18 mouse cellular contexts compared by ENCODE assay signal in the genomic region with DNA sequence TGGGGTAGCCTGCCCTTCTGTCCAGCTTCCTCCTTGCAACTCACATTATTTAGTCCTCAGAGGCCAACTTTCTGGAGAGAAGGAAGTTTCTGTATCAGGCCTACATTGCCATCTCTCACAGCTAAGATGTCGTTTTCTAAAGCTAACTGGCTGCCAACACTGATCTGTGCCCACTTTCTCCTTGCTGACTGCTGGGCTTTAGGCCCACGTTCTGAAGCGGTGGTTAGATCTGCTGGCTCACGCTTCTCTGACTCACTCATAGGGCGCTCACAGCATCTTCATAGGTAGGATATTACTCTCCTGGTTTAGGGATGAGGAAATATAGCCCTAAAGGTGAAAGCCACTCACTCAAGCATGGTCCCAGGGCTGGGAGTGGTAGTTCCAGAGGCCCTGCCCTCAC. TPM values are rescaled to one million over a fixed set of nuclear protein-coding genes. Genes with fewer than 3 reads are reported as not detected.
DNase-seq lines count a peak whose midpoint lies in the region; ATAC-seq and TF ChIP-seq lines count a peak whose summit lies in the region.
"Had no signal": no experiment of that assay in that cellular context is flagged by ENCODE, and none has a peak within 500 bp of the region (broad histone marks: within the 10 kb centered on the region; RNA-seq: fewer than 3 reads in every experiment).

No protein-coding gene starts in this region.

- TF ChIP-seq CTCF in lung, postnatal 0 days (IDR thresholded peaks at IDR 0.05) = no peak
- no peak for TF ChIP-seq CTCF in cortical plate, adult 2 months (IDR thresholded peaks at IDR 0.05; ENCODE audit: extremely low read depth, insufficient read depth, low read length)
- no peak for TF ChIP-seq CTCF in liver, postnatal 0 days (IDR thresholded peaks at IDR 0.05; ENCODE audit: low read depth)

- no peak overlapping the region for H3K9ac ChIP-seq in intestine, embryonic 16.5 days (ENCODE audit: low read depth, low read length)
- H3K9ac ChIP-seq in intestine, embryonic 15.5 days = no peak overlapping the region
- H3K9ac ChIP-seq in lung, postnatal 0 days (replicated peaks; ENCODE audit: low read depth) = no peak overlapping the region
- H3K9ac ChIP-seq in liver, postnatal 0 days (replicated peaks) = no peak overlapping the region
- H3K9ac ChIP-seq: midbrain, embryonic 15.5 days; neural tube, embryonic 12.5 days had no signal

- peak overlapping the region; percentile 36; the same call in 1 of the 2 replicates for H3K27ac ChIP-seq in intestine, embryonic 16.5 days (ENCODE audit: low read length)
- no peak overlapping the region for H3K27ac ChIP-seq in intestine, embryonic 15.5 days
- H3K27ac ChIP-seq in lung, postnatal 0 days (ENCODE audit: low read length) = peak overlapping the region; percentile 71
- 0 out of 2 replicates have a peak overlapping the region, but pooled peaks have one; percentile 24 for H3K27ac ChIP-seq in cortical plate, adult 2 months (ENCODE audit: insufficient read depth, low read length)
- H3K27ac ChIP-seq in liver, postnatal 0 days (ENCODE audit: low read depth) = no peak overlapping the region
- H3K27ac ChIP-seq: macrophage; midbrain, embryonic 15.5 days; neural tube, embryonic 12.5 days had no signal

- no peak for TF ChIP-seq POLR2A in cortical plate, adult 2 months (IDR thresholded peaks at IDR 0.05; ENCODE audit: extremely low read depth, insufficient read depth, low read length)

- WGBS in intestine, embryonic 16.5 days = 79% methylated on average over 5 of the region's 5 CpGs
- 80% methylated on average over 5 of the region's 5 CpGs for WGBS in intestine, embryonic 15.5 days
- whole genome bisulfite sequencing in lung, postnatal 0 days = 54% methylated on average over 5 of the region's 5 CpGs
- 74% methylated on average over 5 of the region's 5 CpGs for WGBS in liver, postnatal 0 days (ENCODE audit: insufficient replicate concordance)

- peaks cover 24% of the 10 kb centered on the region for H3K4me1 ChIP-seq in intestine, embryonic 16.5 days (ENCODE audit: control insufficient read depth, insufficient read depth, low read length)
- peaks cover 12% of the 10 kb centered on the region; the same call in 1 of the 2 replicates for H3K4me1 ChIP-seq in intestine, embryonic 15.5 days (replicated peaks)
- peaks cover 25% of the 10 kb centered on the region for H3K4me1 ChIP-seq in lung, postnatal 0 days (ENCODE audit: insufficient read depth, low read depth, low read length)
- H3K4me1 ChIP-seq in cortical plate, adult 2 months (ENCODE audit: control insufficient read depth, insufficient read depth, low read length) = peaks cover 7% of the 10 kb centered on the region
- H3K4me1 ChIP-seq in liver, postnatal 0 days (ENCODE audit: insufficient read depth) = no peaks in the 10 kb centered on the region
- H3K4me1 ChIP-seq: midbrain, embryonic 15.5 days had no signal

- ATAC-seq in intestine, embryonic 16.5 days = no peak
- ATAC-seq in intestine, embryonic 15.5 days = no peak
- no peak for ATAC-seq in lung, postnatal 0 days
- ATAC-seq in megakaryocyte progenitor cell, adult 5-6 weeks (replicated peaks; ENCODE audit: poor library complexity) = peak; percentile 20; the same call in 1 of the 2 replicates
- no peak for ATAC-seq in liver, postnatal 0 days
- ATAC-seq: midbrain, embryonic 15.5 days; Patski had no signal

- H3K4me3 ChIP-seq in intestine, embryonic 16.5 days (ENCODE audit: low read length) = no peak overlapping the region
- H3K4me3 ChIP-seq in intestine, embryonic 15.5 days (replicated peaks) = no peak overlapping the region
- no peak overlapping the region for H3K4me3 ChIP-seq in lung, postnatal 0 days (ENCODE audit: low read depth, low read length)
- no peak overlapping the region for H3K4me3 ChIP-seq in cortical plate, adult 2 months (ENCODE audit: insufficient read depth, low read length)
- H3K4me3 ChIP-seq in liver, postnatal 0 days (ENCODE audit: low read depth, low read length) = no peak overlapping the region
- H3K4me3 ChIP-seq: erythroblast, embryonic 14.5 days; midbrain, embryonic 15.5 days; neural tube, embryonic 12.5 days had no signal

- H3K27me3 ChIP-seq in intestine, embryonic 16.5 days (replicated peaks; ENCODE audit: control insufficient read depth, insufficient read depth, low read length) = no peaks in the 10 kb centered on the region
- H3K27me3 ChIP-seq in intestine, embryonic 15.5 days (replicated peaks) = no peaks in the 10 kb centered on the region
- no peaks in the 10 kb centered on the region for H3K27me3 ChIP-seq in lung, postnatal 0 days (replicated peaks; ENCODE audit: insufficient read depth, low read length)
- no peaks in the 10 kb centered on the region for H3K27me3 ChIP-seq in liver, postnatal 0 days (ENCODE audit: insufficient read depth, low read length)
- H3K27me3 ChIP-seq: CH12.LX; midbrain, embryonic 15.5 days; neural tube, embryonic 12.5 days; Patski had no signal

- no peak for TF ChIP-seq EP300 in lung, postnatal 0 days (IDR thresholded peaks at IDR 0.05)
- no peak for TF ChIP-seq EP300 in liver, postnatal 0 days (IDR thresholded peaks at IDR 0.05; ENCODE audit: low read depth)

- H3K9me3 ChIP-seq in intestine, embryonic 16.5 days (ENCODE audit: control insufficient read depth, low read length) = no peaks in the 10 kb centered on the region
- no peaks in the 10 kb centered on the region for H3K9me3 ChIP-seq in intestine, embryonic 15.5 days
- H3K9me3 ChIP-seq in lung, postnatal 0 days (ENCODE audit: low read length) = no peaks in the 10 kb centered on the region
- H3K9me3 ChIP-seq in liver, postnatal 0 days (ENCODE audit: low read length) = no peaks in the 10 kb centered on the region
- H3K9me3 ChIP-seq: midbrain, embryonic 15.5 days; neural tube, embryonic 12.5 days had no signal

- no peak for DNase-seq in lung, postnatal 0 days (ENCODE audit: low spot score)
- DNase-seq in lung, postnatal 10 days = no peak
- DNase-seq in liver, postnatal 0 days = no peak
- DNase-seq: cerebellum, adult 11-12 months; kidney, postnatal 36 days; layer of hippocampus, postnatal 36 days; spleen, adult 18-20 months had no signal

- H3K4me2 ChIP-seq in intestine, embryonic 16.5 days (ENCODE audit: low read depth, low read length) = no peak overlapping the region
- H3K4me2 ChIP-seq in intestine, embryonic 15.5 days (replicated peaks) = no peak overlapping the region
- H3K4me2 ChIP-seq in lung, postnatal 0 days (replicated peaks; ENCODE audit: low read depth, low read length) = no peak overlapping the region
- H3K4me2 ChIP-seq in liver, postnatal 0 days (ENCODE audit: low read depth, low read length) = no peak overlapping the region
- H3K4me2 ChIP-seq: liver, embryonic 11.5 days; midbrain, embryonic 15.5 days; neural tube, embryonic 12.5 days had no signal

- H3K36me3 ChIP-seq in intestine, embryonic 16.5 days (ENCODE audit: control insufficient read depth, insufficient read depth, low read length) = no peaks in the 10 kb centered on the region
- H3K36me3 ChIP-seq in intestine, embryonic 15.5 days = no peaks in the 10 kb centered on the region
- H3K36me3 ChIP-seq in lung, postnatal 0 days (ENCODE audit: insufficient read depth, low read length) = no peaks in the 10 kb centered on the region
- H3K36me3 ChIP-seq in liver, postnatal 0 days (replicated peaks; ENCODE audit: insufficient read depth, low read length) = no peaks in the 10 kb centered on the region
- H3K36me3 ChIP-seq: midbrain, embryonic 15.5 days; neural tube, embryonic 12.5 days had no signal

RNA-seq across cellular contexts. Expression of a gene that starts 56.3 kb away (rescaled TPM):
- polyA plus RNA-seq in intestine, embryonic 16.5 days (2015; fragmentation: Nextera tagmentation; extraction: Ambion mirVana) = 22.9 and 24.1 TPM in 2 replicates
- 26.6 and 27.9 TPM in 2 replicates for polyA plus RNA-seq in intestine, embryonic 15.5 days (2015; fragmentation: Nextera tagmentation; extraction: Ambion mirVana)
- polyA plus RNA-seq in lung, postnatal 0 days (2015; fragmentation: Nextera tagmentation; extraction: Ambion mirVana) = 17.7 and 18.5 TPM in 2 replicates
- 35.4 and 41.9 TPM in 2 replicates for polyA plus RNA-seq in cortical plate, adult 2 months (2012; rRNA removed)
- total RNA-seq in megakaryocyte progenitor cell, adult 5-6 weeks (2015) = 28.2 and 34.2 TPM in 2 replicates
- 5.4 and 8.3 TPM in 2 replicates for total RNA-seq in megakaryocyte progenitor cell, adult 5-6 weeks (2017)
- polyA plus RNA-seq in liver, postnatal 0 days (2015; fragmentation: Nextera tagmentation; extraction: Ambion mirVana) = 1.6 and 1.7 TPM in 2 replicates

Comparison
In these comparisons a context has a peak if more than half of its experiments do, and no peak if none do; other contexts are left out.
1. H3K27ac ChIP-seq: peak in intestine, embryonic 16.5 days (single experiment), lung, postnatal 0 days (single experiment) and cortical plate, adult 2 months (single experiment); none in intestine, embryonic 15.5 days (single experiment) and liver, postnatal 0 days (single experiment).